Mouse (Mus musculus) liver, embryonic 11.5 days (tissue): ENCODE data around the gene Rpl35a. TPM values are rescaled to one million over a fixed set of nuclear protein-coding genes. Genes with fewer than 3 reads are reported as not detected.

ENCODE experiments used
- microRNA counts: library from miRNA; unstranded; fragments of <30 nt; microRNA quantifications from one replicate; lab custom pipeline; 2015
- microRNA-seq: library from miRNA; unstranded; fragments of <30 nt; microRNA quantifications from one replicate; pipeline ENCODE4, GENCODE M21; 2017; ENCODE audit warnings: borderline number of aligned reads
- polyA plus RNA-seq: library from polyadenylated mRNA; unstranded; fragments of >200 nt; fragmentation: Nextera tagmentation; extraction: Ambion mirVana; gene quantifications from 2 replicates; pipeline ENCODE4 v1.2.1, GENCODE M21; 2014

The Rpl35a gene
- polyA plus RNA-seq, 1 experiment from 2014 or later = 1,406 TPM

MicroRNA genes within 50 kb of the gene (microRNA counts, 519-probe panel; counts per million panel counts)
- microRNA mmu-miR-1947 (lab: Ali Mortazavi, UCI) = not detected

Small RNA genes within 50 kb of the gene (microRNA-seq; reads per million reads assigned to microRNA genes)
- gene Gm22231 (not detected), gene Mir1947 (12.7 reads per million, percentile 25 among the genes with 10 or more reads in this experiment)

Other genes with a start within 250 kb of the Rpl35a start
- not detected in 2 replicates for gene Smbd1, start 246.0 kb upstream of the Rpl35a start, polyA plus RNA-seq
- gene Fyttd1, start 179.0 kb upstream of the Rpl35a start, polyA plus RNA-seq = 79.9 and 92.7 TPM in 2 replicates
- gene Rubcn, start 178.7 kb upstream of the Rpl35a start, polyA plus RNA-seq = 10.6 and 11.0 TPM in 2 replicates
- gene Lrch3, start 142.4 kb upstream of the Rpl35a start, polyA plus RNA-seq = 15.9 and 16.3 TPM in 2 replicates
- gene Iqcg, start 235 bp upstream of the Rpl35a start, polyA plus RNA-seq = 4.1 and 4.2 TPM in 2 replicates
- gene Lmln, start 6.1 kb downstream of the Rpl35a start, polyA plus RNA-seq = 1.5 and 2.8 TPM in 2 replicates
- gene Osbpl11, start 128.6 kb downstream of the Rpl35a start, polyA plus RNA-seq = 14.8 and 15.1 TPM in 2 replicates
- 57.8 and 63.5 TPM in 2 replicates for gene Snx4, start 195.0 kb downstream of the Rpl35a start, polyA plus RNA-seq